Mouse (Mus musculus): ENCODE data around the gene Stard10. TPM values are rescaled to one million over a fixed set of nuclear protein-coding genes. Genes with fewer than 3 reads are reported as not detected.
A peak's percentile ranks its signal among the peaks of the same experiment; 100 is the strongest.

Stard10 gene
- total RNA-seq, 4 experiments from 2014 or later = 34.9 to 48.5 (median 43.7) TPM

GRCm38 (mm10) chr7:101330074-101330840 is 13.4 kb downstream of the Stard10 start:
- DNase-seq (ENCODE audit: low spot score in 2 of 2) = no peak

- no peak for DNase-seq (ENCODE audit: low spot score in 2 of 2)
Observed at GRCm38 (mm10) chr7:101330841-101331173, 13.9 kb downstream of the Stard10 start.

GRCm38 (mm10) chr7:101332045-101332831 is 15.4 kb downstream of the Stard10 start:
- DNase-seq (ENCODE audit: low spot score in 2 of 2) = no peak

GRCm38 (mm10) chr7:101335228-101335627 is 18.3 kb downstream of the Stard10 start:
- DNase-seq (ENCODE audit: low spot score in 2 of 2) = no peak

- DNase-seq (ENCODE audit: low spot score in 2 of 2) = no peak
Observed at GRCm38 (mm10) chr7:101336686-101337085, 19.8 kb downstream of the Stard10 start.

- DNase-seq (ENCODE audit: low spot score in 2 of 2) = no peak
Observed at GRCm38 (mm10) chr7:101337401-101337800, 20.5 kb downstream of the Stard10 start.

- no peak for DNase-seq (ENCODE audit: low spot score in 2 of 2)
Observed at GRCm38 (mm10) chr7:101341405-101341804, 24.5 kb downstream of the Stard10 start.

GRCm38 (mm10) chr7:101343135-101343534 is 26.2 kb downstream of the Stard10 start:
- no peak for DNase-seq (ENCODE audit: low spot score in 2 of 2)

- DNase-seq (ENCODE audit: low spot score in 2 of 2) = no peak
Observed at GRCm38 (mm10) chr7:101344892-101345291, 28.0 kb downstream of the Stard10 start.

GRCm38 (mm10) chr7:101346991-101347390 is 30.1 kb downstream of the Stard10 start:
- no peak for DNase-seq (ENCODE audit: low spot score in 2 of 2)

- DNase-seq (ENCODE audit: low spot score in 2 of 2) = peak; percentile 20 to 37
Observed at GRCm38 (mm10) chr7:101347767-101348270, 30.9 kb downstream of the Stard10 start, which contains the start of gene Arap1. Arap1 (plus strand) TSS chr7:101348067.

- no peak for DNase-seq (ENCODE audit: low spot score in 2 of 2)
Observed at GRCm38 (mm10) chr7:101348312-101348711, 31.4 kb downstream of the Stard10 start.

- no peak for DNase-seq (ENCODE audit: low spot score in 2 of 2)
Observed at GRCm38 (mm10) chr7:101349861-101350260, 33.0 kb downstream of the Stard10 start.

GRCm38 (mm10) chr7:101352404-101352803 is 35.5 kb downstream of the Stard10 start:
- no peak for DNase-seq (ENCODE audit: low spot score in 2 of 2)

GRCm38 (mm10) chr7:101354423-101354822 is 37.5 kb downstream of the Stard10 start:
- DNase-seq (ENCODE audit: low spot score in 2 of 2) = no peak

- DNase-seq (ENCODE audit: low spot score in 2 of 2) = no peak
Observed at GRCm38 (mm10) chr7:101355551-101356100, 38.7 kb downstream of the Stard10 start.

GRCm38 (mm10) chr7:101356868-101357267 is 40.0 kb downstream of the Stard10 start:
- no peak for DNase-seq (ENCODE audit: low spot score in 2 of 2)

- DNase-seq (ENCODE audit: low spot score in 2 of 2) = no peak
Observed at GRCm38 (mm10) chr7:101360406-101360805, 43.5 kb downstream of the Stard10 start.

GRCm38 (mm10) chr7:101361021-101361420 is 44.1 kb downstream of the Stard10 start:
- DNase-seq (ENCODE audit: low spot score in 2 of 2) = no peak

- DNase-seq (ENCODE audit: low spot score in 2 of 2) = no peak
Observed at GRCm38 (mm10) chr7:101361767-101362166, 44.9 kb downstream of the Stard10 start.

GRCm38 (mm10) chr7:101362791-101363191 is 45.9 kb downstream of the Stard10 start:
- DNase-seq (ENCODE audit: low spot score in 2 of 2) = no peak

- DNase-seq (ENCODE audit: low spot score in 2 of 2) = no peak
Observed at GRCm38 (mm10) chr7:101363914-101364313, 47.0 kb downstream of the Stard10 start.
